Mouse (Mus musculus) C2C12 (cell line): ENCODE results near the gene Ptk7. TPM values are rescaled to one million over a fixed set of nuclear protein-coding genes. Genes with fewer than 3 reads are reported as not detected.

Experiments
- H3K27me3 ChIP-seq: one replicate; pipeline ENCODE4 v1.6.1; 2011; ENCODE audit not compliant: control insufficient read depth, insufficient read depth, insufficient read length
- H3K36me3 ChIP-seq: one replicate; pipeline ENCODE4 v1.6.1; 2011; ENCODE audit not compliant: control insufficient read depth, insufficient read depth
- H3K4me3 ChIP-seq: one replicate; pipeline ENCODE4 v1.5.1; 2011; ENCODE audit warnings: mild to moderate bottlenecking, control low read depth; ENCODE audit not compliant: poor library complexity, insufficient read depth, severe bottlenecking
- H3K79me2 ChIP-seq: one replicate; pipeline ENCODE4 v1.6.1; 2011; ENCODE audit not compliant: control insufficient read depth, insufficient read depth
- H3K79me3 ChIP-seq: one replicate; pipeline ENCODE4 v1.6.1; 2011; ENCODE audit warnings: low read depth, control low read depth
- H3ac ChIP-seq: one replicate; pipeline ENCODE3; 2011; ENCODE audit warnings: low read depth; ENCODE audit not compliant: control insufficient read depth, insufficient read length
- CEBPB ChIP-seq: IDR thresholded peaks from one replicate; pipeline ENCODE4 v1.6.1; 2011; ENCODE audit warnings: low read depth, mild to moderate bottlenecking, control low read depth, moderate library complexity
- CTCF ChIP-seq: IDR thresholded peaks from one replicate; pipeline ENCODE4 v1.5.1; 2011; ENCODE audit not compliant: control insufficient read depth, insufficient read depth, insufficient read length
- FOSL1 ChIP-seq: IDR thresholded peaks from one replicate; pipeline ENCODE4 v1.8.0; 2011; ENCODE audit warnings: mild to moderate bottlenecking, low read length; ENCODE audit not compliant: poor library complexity, insufficient read depth, severe bottlenecking
- MAX ChIP-seq: IDR thresholded peaks from one replicate; pipeline ENCODE4 v1.6.1; 2011; ENCODE audit warnings: mild to moderate bottlenecking, control low read depth
- MYOD1 ChIP-seq: IDR thresholded peaks from one replicate; pipeline ENCODE4 v1.6.1; 2011; ENCODE audit warnings: low read depth; ENCODE audit not compliant: control insufficient read depth, insufficient read length
- MYOG ChIP-seq: IDR thresholded peaks from one replicate; pipeline ENCODE4 v1.6.1; 2011; ENCODE audit not compliant: control insufficient read depth, insufficient read length; ENCODE audit errors: extremely low read depth
- USF1 ChIP-seq: IDR thresholded peaks from one replicate; pipeline ENCODE4 v1.6.1; 2011; ENCODE audit warnings: low read depth, mild to moderate bottlenecking, control low read depth, moderate library complexity
- polyA plus RNA-seq: library from polyadenylated mRNA; unstranded; fragments of >200 nt; fragmentation: generic; extraction: Trizol; gene quantifications from one replicate; pipeline ENCODE4 v1.2.1, GENCODE M21; 2012; ENCODE audit warnings: missing spikeins

Ptk7 gene
- polyA plus RNA-seq, 1 experiment: 26.1 TPM

DNA sequence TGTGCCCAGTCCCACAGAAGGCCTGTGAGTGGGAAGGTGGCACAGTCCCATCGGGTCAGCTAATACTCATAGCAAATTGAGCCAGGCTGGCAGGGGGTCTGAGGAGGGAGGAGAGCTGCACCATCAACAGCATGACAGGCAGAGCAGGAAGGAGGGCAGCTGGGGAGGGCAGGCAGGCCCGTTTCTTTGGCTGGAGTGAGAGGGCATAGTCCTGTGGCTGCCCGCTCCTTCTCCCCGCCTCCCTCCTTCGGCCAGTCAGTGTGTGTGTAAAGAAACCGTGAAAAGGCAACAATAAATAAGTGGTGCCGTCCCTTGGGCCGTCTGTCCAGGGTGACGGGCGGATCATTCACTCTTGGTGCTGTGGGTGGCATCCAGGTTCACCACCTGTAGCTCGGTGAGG lies 80.6 kb downstream of the Ptk7 start:
- no peak overlapping the region for H3K4me3 ChIP-seq
- H3K36me3 ChIP-seq: peaks cover 42% of the 10 kb centered on the region
- peaks cover 34% of the 10 kb centered on the region for H3K79me2 ChIP-seq
- H3K79me3 ChIP-seq: peaks cover 13% of the 10 kb centered on the region
- TF ChIP-seq FOSL1: no peak
- no peak for TF ChIP-seq MYOG
- no peak for TF ChIP-seq CTCF
- TF ChIP-seq USF1: no peak
- no peak for TF ChIP-seq MAX
- TF ChIP-seq MYOD1: no peak
- no peak for TF ChIP-seq CEBPB
- H3K27me3 ChIP-seq: no peaks in the 10 kb centered on the region
- no peak overlapping the region for H3ac ChIP-seq

DNA sequence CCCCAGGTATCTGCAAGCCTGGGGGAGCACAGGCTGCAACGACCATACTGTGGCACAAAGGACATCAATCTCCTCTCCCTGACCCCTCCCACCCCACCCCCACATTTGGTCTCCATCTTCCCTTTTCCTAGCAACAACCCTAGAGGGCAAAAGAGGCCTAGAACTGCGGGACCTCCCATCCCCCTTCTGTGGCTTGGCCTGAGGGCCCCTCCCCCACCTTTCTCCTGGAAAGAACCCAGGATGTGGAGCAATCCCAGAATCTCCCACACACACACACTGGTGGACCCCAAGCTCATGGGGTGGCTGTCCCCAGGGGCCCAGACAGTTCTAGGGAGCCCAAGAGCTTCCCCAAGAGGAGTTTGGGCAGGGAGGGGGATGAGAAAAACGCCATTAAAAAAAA lies 81.4 kb downstream of the Ptk7 start:
- TF ChIP-seq MYOG: no peak
- no peak for TF ChIP-seq MYOD1
- TF ChIP-seq CTCF: no peak
- no peak for TF ChIP-seq FOSL1
- no peak for TF ChIP-seq MAX
- TF ChIP-seq CEBPB: no peak
- H3K36me3 ChIP-seq: peaks cover 42% of the 10 kb centered on the region
- no peak overlapping the region for H3K4me3 ChIP-seq
- H3K27me3 ChIP-seq: no peaks in the 10 kb centered on the region
- peaks cover 29% of the 10 kb centered on the region for H3K79me2 ChIP-seq
- H3ac ChIP-seq: no peak overlapping the region
- peaks cover 8% of the 10 kb centered on the region for H3K79me3 ChIP-seq

DNA sequence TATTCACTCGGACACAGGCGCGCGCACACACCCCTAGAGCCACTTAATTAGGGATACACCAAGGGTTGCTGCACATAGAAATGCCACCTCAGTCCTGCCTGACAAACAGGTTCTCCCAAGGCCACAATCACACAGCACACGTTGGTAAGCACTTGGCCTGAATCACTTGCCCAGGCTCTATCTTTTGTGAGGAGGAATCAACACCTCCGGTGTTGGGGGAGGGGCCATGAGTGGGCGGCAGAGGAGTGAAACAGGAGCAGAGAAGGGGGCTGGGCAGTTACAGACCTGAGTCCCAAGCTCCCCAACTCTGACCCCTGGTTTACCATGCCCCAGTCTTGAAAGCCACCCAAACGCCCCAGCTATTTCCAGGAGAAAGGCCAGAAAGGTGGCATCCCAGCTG lies 82.3 kb downstream of the Ptk7 start:
- peaks cover 37% of the 10 kb centered on the region for H3K36me3 ChIP-seq
- H3K79me3 ChIP-seq: peaks cover 7% of the 10 kb centered on the region
- H3K79me2 ChIP-seq: peaks cover 22% of the 10 kb centered on the region
- no peak overlapping the region for H3K4me3 ChIP-seq
- no peak for TF ChIP-seq FOSL1
- TF ChIP-seq CTCF: no peak
- TF ChIP-seq USF1: no peak
- no peak for TF ChIP-seq MAX
- TF ChIP-seq CEBPB: no peak
- TF ChIP-seq MYOG: no peak
- TF ChIP-seq MYOD1: no peak
- H3K27me3 ChIP-seq: no peaks in the 10 kb centered on the region
- H3ac ChIP-seq: no peak overlapping the region

DNA sequence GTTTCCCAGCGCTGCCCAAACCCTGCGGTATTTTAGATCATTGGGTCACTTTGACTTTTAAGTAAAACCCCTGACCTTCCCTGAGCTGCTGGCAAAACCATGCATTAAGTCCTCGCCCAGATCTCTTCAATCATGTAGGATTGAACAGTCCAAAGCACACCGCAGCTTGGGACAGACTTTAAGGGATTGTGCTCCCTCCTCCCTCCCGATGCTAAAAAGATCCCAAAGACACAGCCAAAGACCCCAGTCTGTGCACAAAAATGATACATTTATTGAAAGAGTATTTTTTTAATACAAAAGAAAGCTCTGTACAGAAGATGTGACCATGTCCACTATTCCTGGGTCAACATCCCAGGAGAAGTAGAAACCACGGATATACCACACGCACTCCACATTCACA lies 82.7 kb downstream of the Ptk7 start:
- peaks cover 3% of the 10 kb centered on the region for H3K79me3 ChIP-seq

DNA sequence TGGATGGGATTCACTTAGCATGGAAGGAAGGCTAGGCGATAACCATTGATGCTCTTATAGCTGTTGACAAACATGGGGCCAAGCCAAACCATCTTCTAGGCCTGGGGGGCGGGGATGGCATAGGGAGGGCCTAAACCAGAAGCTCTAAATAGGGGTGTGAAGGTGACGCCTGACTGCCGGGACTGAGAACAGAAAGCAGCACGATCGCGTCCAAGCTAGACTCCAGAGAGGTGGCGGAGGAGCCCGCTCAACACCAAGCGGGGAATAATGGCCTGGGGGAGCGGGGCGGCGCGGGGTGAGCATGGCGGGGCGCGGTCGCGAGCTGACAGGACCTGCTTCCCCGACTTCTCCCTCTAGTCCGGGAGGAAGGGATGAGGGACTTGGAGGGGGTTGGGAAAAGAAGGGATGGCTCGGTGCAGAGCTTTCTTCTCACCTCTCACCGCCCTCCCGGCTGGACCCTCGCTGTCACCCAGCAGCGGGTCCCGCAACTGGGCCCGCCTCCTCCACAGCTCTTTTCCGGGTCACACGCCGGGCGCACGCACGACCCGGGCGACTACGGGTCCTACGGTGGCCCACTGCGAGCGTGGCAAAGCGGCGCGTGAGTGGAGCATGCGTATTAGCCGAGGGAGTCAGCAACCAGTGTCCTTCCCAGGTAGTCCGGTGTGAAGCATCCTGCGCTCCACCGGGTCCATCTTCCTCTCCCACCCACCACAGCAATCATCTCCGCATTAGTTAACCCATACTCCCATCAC lies 83.3 kb downstream of the Ptk7 start, which contains the start of gene Cul9:
Cul9 (minus strand) TSS at position 576 of the 752 bp plus-strand sequence.
- H3ac ChIP-seq: no peak within 1 kb of the TSS
- TF ChIP-seq CEBPB (no peak), MYOG (no peak), FOSL1 (no peak), MAX (no peak), CTCF (no peak), USF1 (no peak), MYOD1 (no peak)
- H3K36me3 ChIP-seq: peaks cover 27% of the 10 kb centered on the region
- no peaks in the 10 kb centered on the region for H3K27me3 ChIP-seq
- no peak within 1 kb of the TSS for H3K4me3 ChIP-seq
- peaks cover 12% of the 10 kb centered on the region for H3K79me2 ChIP-seq
- no peaks in the 10 kb centered on the region for H3K79me3 ChIP-seq

More for the DNA sequence above, 82.7 kb downstream of the Ptk7 start:
- Histone ChIP-seq H3K79me2 (peaks cover 18% of the 10 kb centered on the region), H3K36me3 (peaks cover 33% of the 10 kb centered on the region), H3K27me3 (no peaks in the 10 kb centered on the region), H3K4me3 (no peak overlapping the region), H3ac (no peak overlapping the region)
- no peak for TF ChIP-seq CTCF
- no peak for TF ChIP-seq MYOD1
- TF ChIP-seq MYOG: no peak
- no peak for TF ChIP-seq USF1

DNA sequence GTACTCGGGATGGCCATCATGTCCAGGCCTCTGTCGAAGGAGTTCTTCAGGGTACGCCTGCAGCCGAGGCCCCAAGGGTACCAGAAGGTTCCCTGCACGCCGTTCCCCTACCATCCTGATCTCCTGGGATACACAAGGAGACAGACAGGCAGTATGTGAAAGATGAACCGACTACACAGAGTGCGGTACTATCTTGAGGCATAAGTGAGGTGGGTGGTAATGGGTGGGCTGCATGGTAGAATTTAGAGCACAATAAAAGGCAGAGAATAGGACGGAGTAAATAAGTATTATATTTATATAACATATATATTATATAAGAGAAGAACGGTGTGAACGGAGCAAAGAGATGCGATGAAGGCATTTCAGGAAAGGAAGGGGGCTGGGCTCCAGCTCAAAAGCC lies 85.6 kb downstream of the Ptk7 start:
- Histone ChIP-seq H3K27me3 (no peaks in the 10 kb centered on the region), H3K36me3 (peaks cover 6% of the 10 kb centered on the region), H3K79me2 (no peaks in the 10 kb centered on the region), H3K4me3 (no peak overlapping the region), H3ac (no peak overlapping the region), H3K79me3 (no peaks in the 10 kb centered on the region)
- no peak for TF ChIP-seq CEBPB
- TF ChIP-seq FOSL1: no peak
- no peak for TF ChIP-seq USF1
- TF ChIP-seq MYOG: no peak
- TF ChIP-seq MYOD1: no peak
- no peak for TF ChIP-seq MAX
- TF ChIP-seq CTCF: no peak
